Mouse (Mus musculus): Measurements from ENCODE around the gene Unc13b. TPM values are rescaled to one million over a fixed set of nuclear protein-coding genes. Genes with fewer than 3 reads are reported as not detected.
A peak's percentile ranks its signal among the peaks of the same experiment; 100 is the strongest.

Gene Unc13b
- 5.0 and 5.5 TPM in 2 replicates for polyA plus RNA-seq (2012; rRNA removed)

DNA sequence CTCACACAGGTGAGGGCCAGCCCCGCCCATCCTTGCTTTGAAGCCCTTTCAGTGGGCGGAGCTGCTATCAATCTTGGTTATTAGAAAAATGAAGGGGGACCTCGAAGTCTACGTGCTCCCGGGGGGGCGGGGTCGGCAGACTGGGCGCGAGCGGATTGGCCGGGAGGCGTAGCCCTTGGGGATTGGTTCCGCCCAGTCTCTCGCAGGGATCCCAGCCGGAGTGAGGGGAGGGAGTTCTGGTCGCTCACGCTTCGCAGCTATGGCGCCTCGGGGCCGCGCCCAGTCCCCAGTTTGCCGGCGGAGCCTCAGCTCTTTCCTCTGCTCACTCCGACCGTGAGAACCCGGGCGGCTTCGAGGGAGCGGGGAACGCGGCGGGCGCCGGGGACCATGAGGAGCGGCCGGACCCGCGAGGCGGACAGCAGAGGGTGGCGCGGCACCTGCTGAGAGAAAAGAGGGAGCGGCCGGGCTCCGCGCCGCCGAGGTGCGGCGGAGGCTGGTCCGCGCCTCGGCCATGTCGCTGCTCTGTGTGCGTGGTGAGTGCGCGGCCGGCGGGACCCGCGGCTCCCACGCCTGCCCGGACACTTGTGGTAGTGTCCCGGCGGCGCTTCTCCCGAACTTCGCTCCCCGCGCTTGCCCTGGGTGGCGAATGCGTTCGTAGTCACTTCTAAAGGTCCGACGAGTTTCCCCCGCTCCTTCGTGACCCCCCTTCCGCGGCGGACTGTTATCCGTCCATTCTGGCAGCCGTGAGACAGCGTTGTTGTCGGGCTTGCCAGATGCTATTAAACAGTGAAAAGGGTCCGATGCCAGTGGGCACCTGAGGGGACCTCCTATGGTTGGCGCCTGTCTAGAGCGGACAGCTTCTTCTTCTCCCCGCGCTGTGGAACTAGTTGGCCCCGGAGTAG lies at the start of gene Unc13b:
Gene Unc13b, plus strand, starts transcription at position 201 of the 902 bp plus-strand sequence.
- no peak for TF ChIP-seq CTCF (conservative IDR thresholded peaks at IDR 0.05; ENCODE audit: insufficient read depth, insufficient read length, low read depth, low read length)
- peak; percentile 26 for TF ChIP-seq POLR2A (IDR thresholded peaks at IDR 0.05; ENCODE audit: low read depth, low read length)
- H3K27ac ChIP-seq (ENCODE audit: insufficient read depth, low read depth, low read length) = no peak within 1 kb of the TSS

GRCm38 (mm10) chr4:43010161-43011038 lies 48.4 kb upstream of the Unc13b start, which contains the start of gene Fancg:
TSS of gene Fancg (minus strand) at chr4:43010506.
- H3K36me3 ChIP-seq (ENCODE audit: control insufficient read depth, insufficient read depth, low read length) = no peaks in the 10 kb centered on the region
- TF ChIP-seq CTCF (conservative IDR thresholded peaks at IDR 0.05; ENCODE audit: insufficient read depth, insufficient read length, low read depth, low read length) = no peak
- no peak for TF ChIP-seq POLR2A (IDR thresholded peaks at IDR 0.05; ENCODE audit: low read depth, low read length)
- peak; percentile 90 for DNase-seq
- H3K27ac ChIP-seq (ENCODE audit: insufficient read depth, low read depth, low read length) = no peak within 1 kb of the TSS
- peak within 1 kb of the TSS; percentile 91 for H3K4me3 ChIP-seq (ENCODE audit: insufficient read depth, low read depth, low read length)
- no peaks in the 10 kb centered on the region for H3K27me3 ChIP-seq (replicated peaks; ENCODE audit: control insufficient read depth, insufficient read depth, low read length)
- WGBS = under 1% methylated on average over 37 of the region's 37 CpGs
- H3K4me1 ChIP-seq (ENCODE audit: control insufficient read depth, insufficient read depth, low read length) = peaks cover 4% of the 10 kb centered on the region; the same call in 1 of the 2 replicates

More for the DNA sequence above, at the start of gene Unc13b:
- WGBS = under 1% methylated on average over 77 of the region's 90 CpGs
- peak; percentile 96 for DNase-seq
- H3K36me3 ChIP-seq (ENCODE audit: control insufficient read depth, insufficient read depth, low read length) = no peaks in the 10 kb centered on the region
- H3K27me3 ChIP-seq (replicated peaks; ENCODE audit: control insufficient read depth, insufficient read depth, low read length) = no peaks in the 10 kb centered on the region
- H3K4me3 ChIP-seq (ENCODE audit: insufficient read depth, low read depth, low read length) = peak within 1 kb of the TSS; percentile 75
- H3K4me1 ChIP-seq (ENCODE audit: control insufficient read depth, insufficient read depth, low read length) = peaks cover 9% of the 10 kb centered on the region; the same call in 1 of the 2 replicates

DNA sequence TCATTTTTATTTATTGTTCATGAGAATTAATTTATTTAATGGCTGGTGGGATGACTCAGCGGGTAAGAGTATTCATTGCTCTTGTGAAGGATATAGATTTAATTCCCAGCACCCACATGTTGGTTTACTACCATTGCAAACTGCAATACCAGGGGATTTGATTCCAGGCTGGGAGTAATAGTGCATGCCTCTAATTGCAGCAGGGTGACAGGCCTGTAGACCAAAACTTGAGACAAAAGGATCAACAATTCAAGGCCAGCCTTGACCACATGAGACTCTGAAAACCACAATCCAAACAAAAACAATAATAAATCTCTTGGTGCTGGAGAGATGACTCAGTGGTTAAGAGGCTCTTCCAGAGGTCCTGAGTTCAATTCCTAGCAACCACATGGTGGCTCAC lies 46.7 kb upstream of the Unc13b start:
- Histone ChIP-seq H3K4me3 (ENCODE audit: insufficient read depth, low read depth, low read length) (no peak overlapping the region), H3K27me3 (replicated peaks; ENCODE audit: control insufficient read depth, insufficient read depth, low read length) (no peaks in the 10 kb centered on the region), H3K36me3 (ENCODE audit: control insufficient read depth, insufficient read depth, low read length) (no peaks in the 10 kb centered on the region), H3K4me1 (ENCODE audit: control insufficient read depth, insufficient read depth, low read length) (peaks cover 4% of the 10 kb centered on the region; the same call in 1 of the 2 replicates), H3K27ac (ENCODE audit: insufficient read depth, low read depth, low read length) (no peak overlapping the region)
- 91% methylated on average over 1 of the region's 1 CpGs for WGBS
- DNase-seq = no peak
- TF ChIP-seq POLR2A (IDR thresholded peaks at IDR 0.05; ENCODE audit: low read depth, low read length) = no peak
- TF ChIP-seq CTCF (conservative IDR thresholded peaks at IDR 0.05; ENCODE audit: insufficient read depth, insufficient read length, low read depth, low read length) = no peak

GRCm38 (mm10) chr4:43018156-43018555 lies 40.6 kb upstream of the Unc13b start:
- H3K36me3 ChIP-seq (ENCODE audit: control insufficient read depth, insufficient read depth, low read length) = peaks cover 1% of the 10 kb centered on the region; the same call in 1 of the 2 replicates
- no peaks in the 10 kb centered on the region for H3K4me1 ChIP-seq (ENCODE audit: control insufficient read depth, insufficient read depth, low read length)
- no peak overlapping the region for H3K4me3 ChIP-seq (ENCODE audit: insufficient read depth, low read depth, low read length)
- TF ChIP-seq CTCF (conservative IDR thresholded peaks at IDR 0.05; ENCODE audit: insufficient read depth, insufficient read length, low read depth, low read length) (no peak), POLR2A (IDR thresholded peaks at IDR 0.05; ENCODE audit: low read depth, low read length) (no peak)
- no peak overlapping the region for H3K27ac ChIP-seq (ENCODE audit: insufficient read depth, low read depth, low read length)
- no peak for DNase-seq
- WGBS = 85% methylated on average over 4 of the region's 4 CpGs
- H3K27me3 ChIP-seq (replicated peaks; ENCODE audit: control insufficient read depth, insufficient read depth, low read length) = no peaks in the 10 kb centered on the region

DNA sequence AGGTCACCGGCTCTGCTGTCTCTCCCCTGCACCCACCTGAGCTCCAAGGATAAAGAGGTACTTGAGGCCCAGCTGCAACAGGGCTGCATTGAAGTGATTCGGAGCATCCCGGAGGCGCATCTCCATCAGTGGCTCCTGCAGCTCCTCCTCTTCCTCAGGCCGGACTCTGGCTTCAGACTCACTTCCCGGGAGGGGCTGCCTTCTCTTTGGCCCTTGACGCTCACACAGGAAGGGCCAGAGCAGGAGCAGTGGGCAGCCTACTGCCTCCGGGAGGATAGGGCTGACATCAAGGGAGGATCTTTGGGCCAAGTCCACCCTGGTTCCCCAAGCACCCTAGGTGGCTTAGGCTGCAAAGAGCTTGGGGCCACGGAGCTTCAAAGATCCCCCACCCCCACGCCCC lies 39.6 kb upstream of the Unc13b start:
- Histone ChIP-seq H3K27ac (ENCODE audit: insufficient read depth, low read depth, low read length) (no peak overlapping the region), H3K36me3 (ENCODE audit: control insufficient read depth, insufficient read depth, low read length) (peaks cover 1% of the 10 kb centered on the region; the same call in 1 of the 2 replicates), H3K4me3 (ENCODE audit: insufficient read depth, low read depth, low read length) (no peak overlapping the region), H3K27me3 (replicated peaks; ENCODE audit: control insufficient read depth, insufficient read depth, low read length) (no peaks in the 10 kb centered on the region), H3K4me1 (ENCODE audit: control insufficient read depth, insufficient read depth, low read length) (no peaks in the 10 kb centered on the region)
- no peak for DNase-seq
- WGBS = 85% methylated on average over 10 of the region's 10 CpGs
- no peak for TF ChIP-seq POLR2A (IDR thresholded peaks at IDR 0.05; ENCODE audit: low read depth, low read length)
- no peak for TF ChIP-seq CTCF (conservative IDR thresholded peaks at IDR 0.05; ENCODE audit: insufficient read depth, insufficient read length, low read depth, low read length)

DNA sequence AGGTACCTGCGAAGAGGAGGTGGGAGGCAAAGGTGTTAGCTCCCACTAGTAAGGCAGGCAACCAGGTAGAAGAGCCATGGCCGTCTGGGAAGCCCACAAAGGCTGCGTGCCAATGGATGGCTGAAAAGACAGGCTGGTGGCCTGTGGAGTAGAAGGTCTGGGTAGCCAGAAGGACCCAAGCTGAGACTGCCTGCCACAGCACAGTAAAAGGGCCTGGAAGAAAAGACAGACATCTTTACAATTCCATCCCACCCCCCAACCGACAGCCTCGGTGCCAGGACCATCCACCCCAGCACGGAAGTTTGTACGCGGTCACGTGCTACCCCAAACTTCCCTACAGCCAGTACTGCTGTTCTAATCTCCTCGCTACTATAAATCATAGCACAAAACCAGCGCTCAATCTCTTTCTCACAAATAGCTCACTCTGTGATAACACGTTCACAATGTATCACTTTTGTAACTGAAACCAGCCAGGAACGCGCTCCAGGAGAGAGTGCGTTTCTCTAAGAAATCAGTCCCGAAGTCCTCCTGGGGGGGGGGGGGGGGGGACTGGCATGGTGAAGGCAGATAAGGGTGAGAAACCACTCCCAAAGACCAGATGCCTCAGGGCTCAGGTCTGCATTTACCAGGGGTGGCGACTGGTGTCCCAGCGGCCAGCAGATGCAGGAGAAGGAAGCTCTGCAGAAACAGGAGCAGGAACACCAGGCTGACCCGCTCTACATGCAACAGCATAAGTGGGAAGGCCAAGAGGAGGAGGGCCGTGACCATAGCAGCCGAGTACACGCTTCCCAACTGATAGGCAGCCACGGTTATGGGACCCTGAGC lies 38.9 kb upstream of the Unc13b start:
- Histone ChIP-seq H3K36me3 (ENCODE audit: control insufficient read depth, insufficient read depth, low read length) (peaks cover 1% of the 10 kb centered on the region; the same call in 1 of the 2 replicates), H3K4me3 (ENCODE audit: insufficient read depth, low read depth, low read length) (no peak overlapping the region), H3K4me1 (ENCODE audit: control insufficient read depth, insufficient read depth, low read length) (peaks cover 5% of the 10 kb centered on the region), H3K27ac (ENCODE audit: insufficient read depth, low read depth, low read length) (no peak overlapping the region), H3K27me3 (replicated peaks; ENCODE audit: control insufficient read depth, insufficient read depth, low read length) (no peaks in the 10 kb centered on the region)
- WGBS = 91% methylated on average over 23 of the region's 23 CpGs
- no peak for TF ChIP-seq POLR2A (IDR thresholded peaks at IDR 0.05; ENCODE audit: low read depth, low read length)
- DNase-seq = no peak
